Mouse (Mus musculus): ENCODE measurements around the gene Spata17.

- no peak for TF ChIP-seq GATA1 (IDR thresholded peaks at IDR 0.05; ENCODE audit: borderline replicate concordance, low read length)
- TF ChIP-seq FLI1 (IDR thresholded peaks at IDR 0.05; ENCODE audit: low read length), result no peak
These were observed 179.5 kb downstream of the Spata17 start for GRCm38 (mm10) chr1:187035785-187036184.

Measured in megakaryocyte, embryonic 14.5 days (primary cell).